Mouse (Mus musculus) heart, postnatal 0 days (tissue): ENCODE results near the gene Sost.

Experiments used
- CTCF ChIP-seq: IDR thresholded peaks from 2 replicates; pipeline ENCODE4 v1.5.1; 2016; ENCODE audit warnings: antibody characterized with exemption, control low read depth, low read depth
- EP300 ChIP-seq: IDR thresholded peaks from 2 replicates; pipeline ENCODE4 v1.6.1; 2016; ENCODE audit warnings: antibody characterized with exemption, low read depth

GRCm38 (mm10) chr11:102006271-102006670 is 39.5 kb upstream of the Sost start:
- no peak for TF ChIP-seq CTCF
- no peak for TF ChIP-seq EP300
